Comparison of ENCODE assay signal across 16 mouse cellular contexts in the genomic region with DNA sequence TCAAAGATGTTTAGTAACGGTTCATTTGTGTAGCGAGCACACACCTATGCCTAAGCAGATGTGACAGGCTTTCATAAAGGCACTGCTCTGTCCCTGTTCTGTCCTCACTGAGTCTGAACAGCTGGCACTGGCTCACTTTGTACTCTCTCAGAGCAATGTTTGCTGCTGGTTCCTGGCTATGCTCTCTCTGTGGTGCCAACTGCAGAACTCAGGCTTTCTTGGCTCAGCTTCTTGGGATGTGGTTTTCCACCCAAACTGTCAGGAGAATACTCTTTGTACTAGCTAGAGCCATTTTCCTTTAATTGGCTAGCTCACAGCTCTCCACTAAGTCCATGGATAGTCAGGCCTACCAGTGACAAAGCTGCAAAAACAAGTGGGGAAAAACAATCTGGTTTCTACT. TPM values are rescaled to one million over a fixed set of nuclear protein-coding genes. Genes with fewer than 3 reads are reported as not detected.
A peak's percentile ranks its signal among the peaks of the same experiment; 100 is the strongest.
DNase-seq lines count a peak whose midpoint lies in the region; ATAC-seq and TF ChIP-seq lines count a peak whose summit lies in the region.
"Had no signal": no experiment of that assay in that cellular context is flagged by ENCODE, and none has a peak within 500 bp of the region (broad histone marks: within the 10 kb centered on the region; RNA-seq: fewer than 3 reads in every experiment).

No protein-coding gene starts in this region.

- H3K9ac ChIP-seq in forebrain, embryonic 15.5 days (replicated peaks): no peak overlapping the region
- H3K9ac ChIP-seq in forebrain, embryonic 13.5 days: no peak overlapping the region
- H3K9ac ChIP-seq in midbrain, embryonic 14.5 days (replicated peaks; ENCODE audit: low read length): no peak overlapping the region
- H3K9ac ChIP-seq in midbrain, embryonic 11.5 days (ENCODE audit: low read length): no peak overlapping the region
- no peak overlapping the region for H3K9ac ChIP-seq in heart, embryonic 12.5 days
- H3K9ac ChIP-seq: intestine, embryonic 15.5 days; liver, embryonic 13.5 days; midbrain, embryonic 12.5 days had no signal

- no peaks in the 10 kb centered on the region for H3K9me3 ChIP-seq in forebrain, embryonic 15.5 days
- no peaks in the 10 kb centered on the region for H3K9me3 ChIP-seq in forebrain, embryonic 13.5 days (replicated peaks)
- no peaks in the 10 kb centered on the region for H3K9me3 ChIP-seq in midbrain, embryonic 14.5 days (ENCODE audit: control insufficient read depth, low read length)
- no peaks in the 10 kb centered on the region for H3K9me3 ChIP-seq in midbrain, embryonic 11.5 days (ENCODE audit: control insufficient read depth, low read length)
- no peaks in the 10 kb centered on the region for H3K9me3 ChIP-seq in heart, embryonic 12.5 days (replicated peaks)
- H3K9me3 ChIP-seq in heart, embryonic 10.5 days: no peaks in the 10 kb centered on the region
- H3K9me3 ChIP-seq: intestine, embryonic 15.5 days; limb, embryonic 10.5 days; liver, embryonic 13.5 days; midbrain, embryonic 12.5 days had no signal

- WGBS in forebrain, embryonic 15.5 days: 71% methylated on average over 2 of the region's 2 CpGs
- 80% methylated on average over 2 of the region's 2 CpGs for WGBS in forebrain, embryonic 13.5 days
- 66% methylated on average over 2 of the region's 2 CpGs for WGBS in midbrain, embryonic 14.5 days
- WGBS in midbrain, embryonic 11.5 days: 84% methylated on average over 2 of the region's 2 CpGs
- 82% methylated on average over 2 of the region's 2 CpGs for WGBS in heart, embryonic 12.5 days
- 93% methylated on average over 2 of the region's 2 CpGs for WGBS in heart, embryonic 10.5 days

- H3K27me3 ChIP-seq in forebrain, embryonic 15.5 days: no peaks in the 10 kb centered on the region
- no peaks in the 10 kb centered on the region for H3K27me3 ChIP-seq in forebrain, embryonic 13.5 days
- no peaks in the 10 kb centered on the region for H3K27me3 ChIP-seq in midbrain, embryonic 14.5 days (ENCODE audit: control insufficient read depth, insufficient read depth, low read length)
- H3K27me3 ChIP-seq in midbrain, embryonic 11.5 days (ENCODE audit: control insufficient read depth, insufficient read depth, low read length): no peaks in the 10 kb centered on the region
- H3K27me3 ChIP-seq in heart, embryonic 12.5 days (replicated peaks): no peaks in the 10 kb centered on the region
- H3K27me3 ChIP-seq in heart, embryonic 10.5 days (ENCODE audit: insufficient read depth, poor library complexity, severe bottlenecking): no peaks in the 10 kb centered on the region
- H3K27me3 ChIP-seq: intestine, embryonic 15.5 days; liver, embryonic 13.5 days; midbrain, embryonic 12.5 days had no signal

- no peak for TF ChIP-seq CTCF in layer of hippocampus, adult 2 months (conservative IDR thresholded peaks at IDR 0.05)

- H3K36me3 ChIP-seq in forebrain, embryonic 15.5 days: peaks cover 15% of the 10 kb centered on the region
- H3K36me3 ChIP-seq in forebrain, embryonic 13.5 days (ENCODE audit: poor library complexity, severe bottlenecking): peaks cover 23% of the 10 kb centered on the region
- H3K36me3 ChIP-seq in midbrain, embryonic 14.5 days (ENCODE audit: control insufficient read depth, insufficient read depth, low read length): peaks cover 17% of the 10 kb centered on the region
- no peaks in the 10 kb centered on the region for H3K36me3 ChIP-seq in midbrain, embryonic 11.5 days (ENCODE audit: control insufficient read depth, insufficient read depth, low read length)
- H3K36me3 ChIP-seq in heart, embryonic 12.5 days: no peaks in the 10 kb centered on the region
- 0 out of 2 replicates have a peak, but pooled peaks cover 3% of the 10 kb centered on the region for H3K36me3 ChIP-seq in heart, embryonic 10.5 days
- H3K36me3 ChIP-seq: G1E; intestine, embryonic 15.5 days; liver, embryonic 13.5 days had no signal

- no peak overlapping the region for H3K4me3 ChIP-seq in forebrain, embryonic 15.5 days
- no peak overlapping the region for H3K4me3 ChIP-seq in forebrain, embryonic 13.5 days
- H3K4me3 ChIP-seq in midbrain, embryonic 14.5 days (replicated peaks; ENCODE audit: low read depth, low read length): no peak overlapping the region
- H3K4me3 ChIP-seq in midbrain, embryonic 11.5 days (ENCODE audit: low read depth, low read length): no peak overlapping the region
- H3K4me3 ChIP-seq in layer of hippocampus, adult 2 months: no peak overlapping the region
- no peak overlapping the region for H3K4me3 ChIP-seq in heart, embryonic 12.5 days
- H3K4me3 ChIP-seq in heart, embryonic 10.5 days: no peak overlapping the region
- H3K4me3 ChIP-seq: intestine, embryonic 15.5 days; limb, embryonic 10.5 days; liver, embryonic 13.5 days; midbrain, embryonic 12.5 days had no signal

- peak; percentile 10 for DNase-seq in midbrain, embryonic 14.5 days
- no peak for DNase-seq in midbrain, embryonic 11.5 days (ENCODE audit: low spot score, missing footprints)
- DNase-seq in layer of hippocampus, adult 2 months (ENCODE audit: low spot score in 2 of 2): peak; percentile 32 to 39
- DNase-seq in retina, embryonic 14.5 days (ENCODE audit: low spot score): peak; percentile 49
- DNase-seq in heart, embryonic 10.5 days (ENCODE audit: low spot score): no peak
- DNase-seq: adrenal gland, postnatal 25 days; kidney, postnatal 14 days; liver, embryonic 13.5 days; lung, postnatal 10 days had no signal

- H3K4me2 ChIP-seq in forebrain, embryonic 15.5 days (replicated peaks): no peak overlapping the region
- no peak overlapping the region for H3K4me2 ChIP-seq in forebrain, embryonic 13.5 days
- no peak overlapping the region for H3K4me2 ChIP-seq in midbrain, embryonic 14.5 days (ENCODE audit: low read length)
- H3K4me2 ChIP-seq in midbrain, embryonic 11.5 days: no peak overlapping the region
- no peak overlapping the region for H3K4me2 ChIP-seq in heart, embryonic 12.5 days
- H3K4me2 ChIP-seq: intestine, embryonic 15.5 days; liver, embryonic 13.5 days; midbrain, embryonic 12.5 days had no signal

- 0 out of 2 replicates have a peak, but pooled peaks have one; percentile 32 for ATAC-seq in forebrain, embryonic 15.5 days (replicated peaks)
- ATAC-seq in forebrain, embryonic 13.5 days: no peak
- no peak for ATAC-seq in midbrain, embryonic 14.5 days (ENCODE audit: low FRiP score, low TSS enrichment)
- ATAC-seq in midbrain, embryonic 11.5 days (ENCODE audit: low FRiP score): no peak
- ATAC-seq in heart, embryonic 12.5 days (ENCODE audit: insufficient number of reproducible peaks, low FRiP score): no peak
- ATAC-seq: intestine, embryonic 15.5 days had no signal

- 0 out of 2 replicates have a peak, but pooled peaks cover 6% of the 10 kb centered on the region for H3K4me1 ChIP-seq in forebrain, embryonic 15.5 days
- H3K4me1 ChIP-seq in forebrain, embryonic 13.5 days: no peaks in the 10 kb centered on the region
- H3K4me1 ChIP-seq in midbrain, embryonic 14.5 days (ENCODE audit: control insufficient read depth, insufficient read depth, low read length): no peaks in the 10 kb centered on the region
- no peaks in the 10 kb centered on the region for H3K4me1 ChIP-seq in midbrain, embryonic 11.5 days (ENCODE audit: control insufficient read depth, insufficient read depth, low read length)
- H3K4me1 ChIP-seq in heart, embryonic 12.5 days (replicated peaks): peaks cover 14% of the 10 kb centered on the region
- H3K4me1 ChIP-seq in heart, embryonic 10.5 days: 0 out of 2 replicates have a peak, but pooled peaks cover 2% of the 10 kb centered on the region
- H3K4me1 ChIP-seq: intestine, embryonic 15.5 days; limb, embryonic 10.5 days; liver, embryonic 13.5 days had no signal

- peak overlapping the region; percentile 31; the same call in 1 of the 2 replicates for H3K27ac ChIP-seq in forebrain, embryonic 15.5 days (replicated peaks)
- H3K27ac ChIP-seq in forebrain, embryonic 13.5 days: no peak overlapping the region
- H3K27ac ChIP-seq in midbrain, embryonic 14.5 days (replicated peaks; ENCODE audit: low read depth, low read length): no peak overlapping the region
- no peak overlapping the region for H3K27ac ChIP-seq in midbrain, embryonic 11.5 days (ENCODE audit: low read depth, low read length)
- peak overlapping the region; percentile 63 for H3K27ac ChIP-seq in layer of hippocampus, adult 2 months
- H3K27ac ChIP-seq in heart, embryonic 12.5 days (ENCODE audit: poor library complexity, severe bottlenecking): no peak overlapping the region
- H3K27ac ChIP-seq in heart, embryonic 10.5 days: no peak overlapping the region
- H3K27ac ChIP-seq: intestine, embryonic 15.5 days; limb, embryonic 10.5 days; liver, embryonic 13.5 days; midbrain, embryonic 12.5 days had no signal

RNA-seq across cellular contexts. Expression of a gene that starts 50.5 kb away (rescaled TPM):
- polyA plus RNA-seq in forebrain, embryonic 15.5 days (2015; fragmentation: Nextera tagmentation; extraction: Ambion mirVana): 5.2 and 8.2 TPM in 2 replicates
- 3.0 and 3.6 TPM in 2 replicates for polyA plus RNA-seq in forebrain, embryonic 13.5 days (2015; fragmentation: Nextera tagmentation; extraction: Ambion mirVana)
- polyA plus RNA-seq in midbrain, embryonic 14.5 days (2014; fragmentation: Nextera tagmentation; extraction: Ambion mirVana): 4.9 and 6.9 TPM in 2 replicates
- 2.5 and 4.4 TPM in 2 replicates for polyA plus RNA-seq in midbrain, embryonic 11.5 days (2014; fragmentation: Nextera tagmentation; extraction: Ambion mirVana)
- 10 to 100 TPM; 17.1 to 27.7 TPM for total RNA-seq in layer of hippocampus, adult 2 months (2021)
- 191 and 206 TPM in 2 replicates for polyA plus RNA-seq in heart, embryonic 12.5 days (2016; fragmentation: Nextera tagmentation; extraction: Ambion mirVana)
- 150 and 241 TPM in 2 replicates for polyA plus RNA-seq in heart, embryonic 10.5 days (2016; fragmentation: Nextera tagmentation; extraction: Ambion mirVana)
- polyA plus RNA-seq: G1E had no signal

RNA-seq across cellular contexts. Expression of a gene that starts 59.4 kb away (rescaled TPM):
- polyA plus RNA-seq in forebrain, embryonic 15.5 days (2015; fragmentation: Nextera tagmentation; extraction: Ambion mirVana): 40.5 and 41.7 TPM in 2 replicates
- 27.0 and 27.9 TPM in 2 replicates for polyA plus RNA-seq in forebrain, embryonic 13.5 days (2015; fragmentation: Nextera tagmentation; extraction: Ambion mirVana)
- polyA plus RNA-seq in midbrain, embryonic 14.5 days (2014; fragmentation: Nextera tagmentation; extraction: Ambion mirVana): 43.5 and 52.2 TPM in 2 replicates
- 24.8 and 27.3 TPM in 2 replicates for polyA plus RNA-seq in midbrain, embryonic 11.5 days (2014; fragmentation: Nextera tagmentation; extraction: Ambion mirVana)
- total RNA-seq in layer of hippocampus, adult 2 months (2021): 10 to 100 TPM; 36.6 to 40.2 TPM
- polyA plus RNA-seq in heart, embryonic 12.5 days (2016; fragmentation: Nextera tagmentation; extraction: Ambion mirVana): 11.2 and 12.5 TPM in 2 replicates
- polyA plus RNA-seq in heart, embryonic 10.5 days (2016; fragmentation: Nextera tagmentation; extraction: Ambion mirVana): 8.2 and 9.9 TPM in 2 replicates

Comparison
In these comparisons a context has a peak if more than half of its experiments do, and no peak if none do; other contexts are left out.
1. H3K27ac ChIP-seq: peak in forebrain, embryonic 15.5 days (single experiment) and layer of hippocampus, adult 2 months (single experiment); none in forebrain, embryonic 13.5 days (single experiment), midbrain, embryonic 14.5 days (single experiment), midbrain, embryonic 11.5 days (single experiment), heart, embryonic 12.5 days (single experiment) and heart, embryonic 10.5 days (single experiment).
2. DNase-seq: peak in midbrain, embryonic 14.5 days (single experiment), layer of hippocampus, adult 2 months (2 of 2) and retina, embryonic 14.5 days (single experiment); none in midbrain, embryonic 11.5 days (single experiment) and heart, embryonic 10.5 days (single experiment).
3. RNA of a gene that starts 50.5 kb away (polyA plus RNA-seq): 191 to 206 TPM in heart, embryonic 12.5 days and 150 to 241 TPM in heart, embryonic 10.5 days; 5.2 to 8.2 TPM in forebrain, embryonic 15.5 days, 4.9 to 6.9 TPM in midbrain, embryonic 14.5 days, 3.0 to 3.6 TPM in forebrain, embryonic 13.5 days and 2.5 to 4.4 TPM in midbrain, embryonic 11.5 days; every median in the first group is over 10 times any median in the second.